Mouse (Mus musculus): ENCODE data around the gene Cela3b. TPM values are rescaled to one million over a fixed set of nuclear protein-coding genes. Genes with fewer than 3 reads are reported as not detected.

The Cela3b gene
- total RNA-seq (2021), result not detected
- long read RNA-seq, experiment 1, result 0 reads
- long read RNA-seq, experiment 2, result 0 reads

GRCm38 (mm10) chr4:137430502-137430901, at the start of gene Cela3b:
Gene Cela3b (minus strand): TSS chr4:137430540.
- peak in 1 of 2 experiments; percentile 33 for DNase-seq

- DNase-seq, result no peak
Observed at GRCm38 (mm10) chr4:137479757-137480156, 49.4 kb upstream of the Cela3b start.

- peak; percentile 51 to 86 for DNase-seq
Observed at GRCm38 (mm10) chr4:137478306-137478705, 48.0 kb upstream of the Cela3b start.

- DNase-seq, result peak in 1 of 2 experiments; percentile 24
Observed at GRCm38 (mm10) chr4:137477611-137478010, 47.3 kb upstream of the Cela3b start.

DNA sequence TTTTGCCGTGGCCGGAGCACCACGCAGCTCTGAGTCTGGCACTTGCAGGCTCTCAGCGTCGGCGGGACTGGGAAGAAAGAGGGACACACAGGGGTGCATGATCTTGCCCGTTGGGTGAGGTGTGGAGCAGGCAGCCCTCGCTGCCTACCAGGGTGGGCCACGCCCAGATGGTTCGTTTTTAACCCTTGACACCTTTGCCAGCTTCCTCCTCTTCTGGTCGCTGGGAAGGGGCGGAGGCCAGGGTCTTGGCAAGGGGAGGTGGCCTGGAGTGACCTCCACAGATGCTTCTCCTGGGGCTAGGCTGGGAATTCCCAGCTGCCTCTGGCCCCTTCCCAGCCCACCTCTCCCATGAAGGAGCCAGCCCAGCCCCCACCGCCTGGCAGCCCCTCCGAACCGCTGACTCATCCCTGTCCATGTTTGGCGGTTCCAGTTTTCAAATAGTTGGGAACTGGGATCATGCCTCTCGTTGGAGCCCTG, 46.5 kb upstream of the Cela3b start:
- DNase-seq, result peak; percentile 85 to 87

DNA sequence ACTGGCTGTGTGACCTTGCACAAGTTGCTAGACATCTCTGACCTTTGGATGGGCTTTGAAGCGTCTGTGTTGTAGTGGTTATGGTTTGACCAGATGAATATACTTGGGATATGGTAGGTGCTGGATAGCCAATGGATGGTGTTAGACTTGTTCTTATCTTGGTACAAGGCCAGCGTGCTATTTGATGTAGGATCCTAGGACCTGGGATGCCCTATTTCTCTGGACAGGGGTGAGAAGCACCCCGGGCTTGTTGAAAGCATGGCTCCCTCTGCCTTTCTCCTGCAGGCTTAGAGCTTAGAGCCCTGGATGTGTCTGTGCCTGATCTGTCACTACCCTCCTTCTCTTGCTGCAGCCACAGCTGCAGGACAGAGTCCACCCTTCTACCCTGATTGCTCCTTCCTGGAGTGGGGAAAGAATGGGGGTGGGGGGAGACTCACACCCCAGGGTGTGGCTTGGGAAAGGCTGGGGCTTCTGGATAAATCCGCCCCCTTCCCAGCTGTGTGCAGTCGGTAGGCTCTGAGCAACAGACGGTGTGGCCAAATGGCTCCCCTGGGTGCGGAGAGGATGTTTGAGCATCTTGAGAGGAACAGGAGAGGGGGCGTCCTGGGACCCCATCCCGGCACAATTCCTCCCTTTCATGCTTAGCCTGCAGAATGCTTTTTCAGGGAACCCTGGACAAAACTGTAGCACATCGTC, 45.9 kb upstream of the Cela3b start:
- peak; percentile 89 to 94 for DNase-seq

DNA sequence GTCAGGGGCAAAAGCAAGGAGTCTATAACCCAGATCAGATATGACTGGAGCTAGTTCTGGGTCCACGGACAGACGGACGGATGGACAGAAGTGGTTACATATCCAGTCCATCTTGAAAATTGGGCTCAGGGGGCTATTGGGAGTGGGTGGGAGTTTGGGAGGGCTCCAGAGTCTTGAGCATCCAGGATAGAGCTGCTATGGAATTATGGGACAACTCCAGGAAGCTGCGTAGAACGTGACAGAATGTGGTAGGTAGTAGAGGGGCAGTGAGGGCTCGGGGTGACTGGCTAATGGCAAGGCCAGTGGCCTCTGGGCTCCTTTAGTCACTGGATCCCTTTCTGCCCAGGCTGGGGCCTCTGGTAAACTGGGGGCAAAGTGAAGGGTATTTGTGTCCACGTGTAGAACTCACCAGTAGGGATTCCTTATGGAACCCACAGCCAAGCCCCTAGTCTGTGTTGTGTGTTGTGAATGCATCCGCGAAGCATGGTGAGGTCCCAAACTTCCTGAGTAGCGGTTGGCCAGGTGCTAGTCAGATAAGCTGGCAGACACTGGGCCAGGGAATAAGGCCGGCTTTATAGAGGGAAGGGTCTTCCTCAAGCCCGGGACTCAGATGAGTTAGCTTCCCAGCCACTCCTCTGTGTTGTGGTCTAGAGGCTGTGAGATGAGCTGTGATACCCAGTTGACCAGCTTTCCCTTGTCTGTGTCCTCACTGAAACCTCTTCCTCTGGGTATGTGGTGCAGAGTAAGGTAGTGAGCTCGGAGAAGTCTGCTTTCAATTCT, 45.1 kb upstream of the Cela3b start:
- no peak for DNase-seq

GRCm38 (mm10) chr4:137474694-137475093, 44.4 kb upstream of the Cela3b start:
- no peak for DNase-seq

GRCm38 (mm10) chr4:137473701-137474388, 43.5 kb upstream of the Cela3b start:
- DNase-seq, result peak; percentile 72 to 84

- DNase-seq, result no peak
Observed at GRCm38 (mm10) chr4:137473240-137473639, 42.9 kb upstream of the Cela3b start.

DNA sequence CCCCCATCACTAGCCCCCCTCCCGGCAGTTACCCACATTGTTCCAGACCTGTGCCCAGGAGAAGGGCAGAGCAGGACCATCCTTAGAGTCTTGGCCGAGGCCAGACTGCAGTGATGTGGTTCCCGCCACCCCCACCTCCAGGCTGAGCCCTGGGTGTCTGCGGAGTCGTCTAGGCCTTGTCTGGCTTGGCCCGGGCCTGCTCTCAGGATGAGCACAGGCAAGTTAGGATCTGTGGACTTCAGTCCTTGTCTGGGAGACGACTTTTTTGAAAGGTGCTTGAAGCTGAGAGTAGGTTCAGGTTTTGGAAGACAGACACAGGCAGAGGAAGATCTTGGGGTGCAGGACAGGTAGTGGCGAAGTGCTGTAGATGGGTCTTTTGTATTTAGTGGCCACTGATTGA, 41.0 kb upstream of the Cela3b start:
- peak in 1 of 2 experiments; percentile 23 for DNase-seq

GRCm38 (mm10) chr4:137470701-137471317, 40.5 kb upstream of the Cela3b start:
- peak; percentile 44 to 50 for DNase-seq

GRCm38 (mm10) chr4:137469845-137470692, 39.7 kb upstream of the Cela3b start:
- peak; percentile 45 to 67 for DNase-seq

- DNase-seq, result peak; percentile 31 to 72
Observed at GRCm38 (mm10) chr4:137469081-137469844, 38.9 kb upstream of the Cela3b start.

DNA sequence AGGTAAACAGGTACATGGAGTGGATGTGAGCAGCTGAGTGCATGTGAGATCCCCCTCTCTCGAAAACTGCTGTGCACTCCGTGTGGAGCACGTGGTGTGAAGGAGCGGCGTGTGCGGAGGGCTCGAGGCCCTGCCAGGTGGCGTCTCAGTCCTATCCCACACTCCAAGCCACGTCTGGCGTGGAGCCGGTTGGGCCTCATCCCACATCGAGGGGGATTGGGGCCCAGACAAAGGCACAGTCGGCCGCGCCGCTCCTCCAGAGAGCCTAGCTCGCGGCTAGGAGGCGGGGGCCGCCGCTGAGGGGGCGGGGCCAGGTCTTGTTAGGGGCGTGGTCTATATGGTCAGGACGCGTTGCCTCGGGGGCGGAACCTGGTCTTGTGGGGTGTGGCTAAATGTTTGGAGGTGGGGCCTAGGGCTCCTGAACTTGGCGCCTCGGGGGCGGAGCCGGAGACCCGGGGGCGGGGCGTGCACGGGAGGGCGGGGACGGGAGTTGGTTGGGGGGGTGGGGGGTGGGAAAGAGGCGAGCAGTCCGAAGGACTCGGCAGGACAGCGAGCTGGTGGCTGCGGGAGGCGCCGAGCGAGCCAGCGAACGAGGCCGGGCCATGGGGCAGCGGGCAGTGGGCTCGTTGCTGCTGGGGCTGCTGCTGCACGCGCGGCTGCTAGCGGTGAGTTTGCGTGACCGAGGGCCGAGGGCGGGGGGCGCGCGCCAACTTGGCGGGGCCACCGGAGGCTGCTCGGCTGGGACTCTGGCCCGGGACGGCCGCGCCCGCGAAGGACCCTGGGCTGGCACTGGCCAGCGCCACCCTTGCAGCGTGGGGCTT, 38.1 kb upstream of the Cela3b start, which contains the start of gene Hspg2:
Gene Hspg2 (plus strand): TSS at position 510 of the 821 bp plus-strand sequence.
- peak; percentile 97 to 100 for DNase-seq

GRCm38 (mm10) chr4:137467525-137467924, 37.2 kb upstream of the Cela3b start:
- peak in 1 of 2 experiments; percentile 29 for DNase-seq

- DNase-seq, result peak; percentile 58
Observed at GRCm38 (mm10) chr4:137466991-137467390, 36.7 kb upstream of the Cela3b start.

- DNase-seq, result peak; percentile 72 to 83
Observed at GRCm38 (mm10) chr4:137465125-137465787, 34.9 kb upstream of the Cela3b start.

Measured in heart, adult 18-20 months (tissue).